9 mouse cellular contexts compared by ENCODE assay signal in the genomic region with DNA sequence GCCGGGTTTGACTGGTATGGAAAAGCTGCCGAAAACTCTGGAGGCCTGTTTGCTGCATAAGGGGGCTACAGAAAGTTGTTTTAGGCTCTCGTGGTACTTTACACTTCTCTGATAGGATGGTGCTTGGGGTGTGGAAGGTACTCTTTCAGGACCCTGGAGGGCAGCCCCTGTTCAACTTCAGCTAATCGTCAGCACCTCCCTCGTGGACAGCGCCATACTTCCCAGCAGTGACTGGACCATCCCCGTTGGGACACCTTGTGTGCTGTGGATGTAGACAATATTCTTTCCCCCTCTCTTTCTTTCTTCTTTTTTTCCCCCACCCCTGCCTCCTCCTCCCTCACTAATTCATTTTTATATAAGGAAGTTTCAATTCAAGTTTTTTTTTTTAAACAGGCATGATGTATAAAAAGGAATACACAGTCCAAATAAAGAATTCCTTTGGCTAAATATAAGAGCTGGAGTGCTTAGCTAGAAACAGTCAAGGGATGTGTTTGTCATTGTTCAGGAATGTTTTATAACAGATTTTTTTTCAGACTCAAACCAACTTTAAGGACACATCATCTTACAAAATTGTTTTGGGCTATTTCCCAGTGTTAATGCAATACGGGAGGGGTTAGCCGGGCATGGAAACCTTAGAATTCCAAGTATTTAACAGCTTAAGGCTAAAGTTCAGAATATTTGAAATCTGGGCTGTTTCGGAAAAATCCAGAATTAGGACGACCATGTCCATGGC.
DNase-seq lines count a peak whose midpoint lies in the region; ATAC-seq and TF ChIP-seq lines count a peak whose summit lies in the region.
"Had no signal": no experiment of that assay in that cellular context is flagged by ENCODE, and none has a peak within 500 bp of the region (broad histone marks: within the 10 kb centered on the region; RNA-seq: fewer than 3 reads in every experiment).

No protein-coding gene starts in this region.

- H3K4me2 ChIP-seq in lung, embryonic 14.5 days: no peak overlapping the region
- H3K4me2 ChIP-seq: embryonic facial prominence, embryonic 12.5 days had no signal

- H3K9me3 ChIP-seq in lung, embryonic 14.5 days (ENCODE audit: low read depth, low read length): no peaks in the 10 kb centered on the region
- H3K9me3 ChIP-seq: embryonic facial prominence, embryonic 12.5 days had no signal

- H3K4me1 ChIP-seq in lung, embryonic 14.5 days (ENCODE audit: insufficient read depth): 0 out of 2 replicates have a peak, but pooled peaks cover 5% of the 10 kb centered on the region
- peaks cover 24% of the 10 kb centered on the region for H3K4me1 ChIP-seq in embryonic fibroblast, embryonic 13.5 days (ENCODE audit: control insufficient read depth, insufficient read depth, low read length)
- H3K4me1 ChIP-seq: embryonic facial prominence, embryonic 12.5 days had no signal

- peak; percentile 71 for DNase-seq in adrenal gland, postnatal 14 days
- DNase-seq in adrenal gland, postnatal 4 days (ENCODE audit: low spot score in 2 of 2): no peak
- DNase-seq in lung, embryonic 14.5 days: peak; percentile 85
- DNase-seq in lung, adult 18-20 months: no peak
- peak; percentile 74 for DNase-seq in mesoderm, embryonic 11.5 days (ENCODE audit: low read depth, low spot score)
- no peak for DNase-seq in B cell, adult 2 months
- no peak for DNase-seq in frontal cortex, postnatal 10 days (ENCODE audit: low spot score in 2 of 2)

- H3K27ac ChIP-seq in lung, embryonic 14.5 days (ENCODE audit: low read depth): no peak overlapping the region
- H3K27ac ChIP-seq in embryonic fibroblast, embryonic 13.5 days (ENCODE audit: insufficient read depth, low read length): peak overlapping the region; percentile 90
- H3K27ac ChIP-seq: embryonic facial prominence, embryonic 12.5 days had no signal

- H3K4me3 ChIP-seq in lung, embryonic 14.5 days (ENCODE audit: low read depth, low read length): no peak overlapping the region
- H3K4me3 ChIP-seq in embryonic fibroblast, embryonic 13.5 days (ENCODE audit: insufficient read depth, low read length): no peak overlapping the region
- H3K4me3 ChIP-seq: embryonic facial prominence, embryonic 12.5 days had no signal

- 47% methylated on average over 11 of the region's 11 CpGs for WGBS in lung, embryonic 14.5 days

- no peak for TF ChIP-seq CTCF in lung, embryonic 14.5 days (IDR thresholded peaks at IDR 0.05; ENCODE audit: low read depth)
- TF ChIP-seq CTCF in embryonic fibroblast, embryonic 13.5 days (IDR thresholded peaks at IDR 0.05; ENCODE audit: borderline replicate concordance, insufficient read depth, low read length): no peak

- TF ChIP-seq POLR2A in embryonic fibroblast, embryonic 13.5 days (IDR thresholded peaks at IDR 0.05; ENCODE audit: low read depth, low read length): no peak

- H3K9ac ChIP-seq in lung, embryonic 14.5 days: no peak overlapping the region
- H3K9ac ChIP-seq: embryonic facial prominence, embryonic 12.5 days had no signal

- no peaks in the 10 kb centered on the region for H3K27me3 ChIP-seq in lung, embryonic 14.5 days (ENCODE audit: insufficient read depth, low read length)
- H3K27me3 ChIP-seq: embryonic facial prominence, embryonic 12.5 days had no signal

- ATAC-seq in lung, embryonic 14.5 days (ENCODE audit: insufficient read depth): no peak

- no peaks in the 10 kb centered on the region for H3K36me3 ChIP-seq in lung, embryonic 14.5 days (ENCODE audit: insufficient read depth)
- H3K36me3 ChIP-seq: embryonic facial prominence, embryonic 12.5 days had no signal

Comparison
In these comparisons a context has a peak if more than half of its experiments do, and no peak if none do; other contexts are left out.
1. DNase-seq: peak in adrenal gland, postnatal 14 days (single experiment), lung, embryonic 14.5 days (single experiment) and mesoderm, embryonic 11.5 days (single experiment); none in adrenal gland, postnatal 4 days (0 of 2), lung, adult 18-20 months (0 of 2), B cell, adult 2 months (0 of 2) and frontal cortex, postnatal 10 days (0 of 2).